Mouse (Mus musculus) 3134 (cell line): ENCODE results near the gene Nt5c1a.
"Not testable (repeated sequence)": the region's sequence is repeated elsewhere in the genome, so short reads cannot be mapped to it uniquely, and the experiment has no call there.

Experiments
- DNase-seq: peaks from one replicate; pipeline ENCODE4 v3.0.0-alpha.2; 2011; ENCODE audit warnings: low spot score; ENCODE audit not compliant: insufficient read length; ENCODE audit errors: extremely low read depth

The Nt5c1a gene

GRCm38 (mm10) chr4:123201186-123202093, at the start of gene Nt5c1a:
Gene Nt5c1a (plus strand): TSS chr4:123201504.
- no peak for DNase-seq

GRCm38 (mm10) chr4:123152003-123152402, 49.3 kb upstream of the Nt5c1a start:
- no peak for DNase-seq

GRCm38 (mm10) chr4:123152976-123153375, 48.3 kb upstream of the Nt5c1a start:
- DNase-seq: no peak

GRCm38 (mm10) chr4:123155004-123155403, 46.3 kb upstream of the Nt5c1a start:
- DNase-seq: no peak

GRCm38 (mm10) chr4:123155427-123155826, 45.9 kb upstream of the Nt5c1a start:
- no peak for DNase-seq

GRCm38 (mm10) chr4:123155840-123156239, 45.5 kb upstream of the Nt5c1a start:
- no peak for DNase-seq

GRCm38 (mm10) chr4:123160571-123160970, 40.7 kb upstream of the Nt5c1a start:
- no peak for DNase-seq

- DNase-seq: not testable (repeated sequence)
Observed at GRCm38 (mm10) chr4:123161251-123161650, 40.1 kb upstream of the Nt5c1a start.

GRCm38 (mm10) chr4:123162305-123162917, 38.9 kb upstream of the Nt5c1a start:
- no peak for DNase-seq

- no peak for DNase-seq
Observed at GRCm38 (mm10) chr4:123164157-123164556, 37.1 kb upstream of the Nt5c1a start.

- no peak for DNase-seq
Observed at GRCm38 (mm10) chr4:123171811-123172210, 29.5 kb upstream of the Nt5c1a start.

GRCm38 (mm10) chr4:123182328-123183238, 18.7 kb upstream of the Nt5c1a start, which contains the start of gene Hpcal4:
Gene Hpcal4 (plus strand): TSS chr4:123183227.
- no peak for DNase-seq

- DNase-seq: no peak
Observed at GRCm38 (mm10) chr4:123183239-123184056, 17.9 kb upstream of the Nt5c1a start.

- no peak for DNase-seq
Observed at GRCm38 (mm10) chr4:123184816-123185215, 16.5 kb upstream of the Nt5c1a start.

- DNase-seq: no peak
Observed at GRCm38 (mm10) chr4:123192336-123192735, 9.0 kb upstream of the Nt5c1a start.

GRCm38 (mm10) chr4:123193791-123194190, 7.5 kb upstream of the Nt5c1a start:
- no peak for DNase-seq

GRCm38 (mm10) chr4:123196695-123197094, 4.6 kb upstream of the Nt5c1a start:
- no peak for DNase-seq

- no peak for DNase-seq
Observed at GRCm38 (mm10) chr4:123200771-123201185, 526 bp upstream of the Nt5c1a start.

- no peak for DNase-seq
Observed at GRCm38 (mm10) chr4:123202094-123202420, 753 bp downstream of the Nt5c1a start.

GRCm38 (mm10) chr4:123207337-123207736, 6.0 kb downstream of the Nt5c1a start:
- DNase-seq: no peak
